Mouse (Mus musculus): ENCODE measurements around the gene Fuom. TPM values are rescaled to one million over a fixed set of nuclear protein-coding genes. Genes with fewer than 3 reads are reported as not detected.

Gene Fuom
- polyA plus RNA-seq (2014; fragmentation: Illumina TruSeq; extraction: RNeasy Lipid Tissue Mini Kit (QIAGEN cat#74804); ENCODE audit: low read depth, low replicate concordance) = 0.53 TPM

DNA sequence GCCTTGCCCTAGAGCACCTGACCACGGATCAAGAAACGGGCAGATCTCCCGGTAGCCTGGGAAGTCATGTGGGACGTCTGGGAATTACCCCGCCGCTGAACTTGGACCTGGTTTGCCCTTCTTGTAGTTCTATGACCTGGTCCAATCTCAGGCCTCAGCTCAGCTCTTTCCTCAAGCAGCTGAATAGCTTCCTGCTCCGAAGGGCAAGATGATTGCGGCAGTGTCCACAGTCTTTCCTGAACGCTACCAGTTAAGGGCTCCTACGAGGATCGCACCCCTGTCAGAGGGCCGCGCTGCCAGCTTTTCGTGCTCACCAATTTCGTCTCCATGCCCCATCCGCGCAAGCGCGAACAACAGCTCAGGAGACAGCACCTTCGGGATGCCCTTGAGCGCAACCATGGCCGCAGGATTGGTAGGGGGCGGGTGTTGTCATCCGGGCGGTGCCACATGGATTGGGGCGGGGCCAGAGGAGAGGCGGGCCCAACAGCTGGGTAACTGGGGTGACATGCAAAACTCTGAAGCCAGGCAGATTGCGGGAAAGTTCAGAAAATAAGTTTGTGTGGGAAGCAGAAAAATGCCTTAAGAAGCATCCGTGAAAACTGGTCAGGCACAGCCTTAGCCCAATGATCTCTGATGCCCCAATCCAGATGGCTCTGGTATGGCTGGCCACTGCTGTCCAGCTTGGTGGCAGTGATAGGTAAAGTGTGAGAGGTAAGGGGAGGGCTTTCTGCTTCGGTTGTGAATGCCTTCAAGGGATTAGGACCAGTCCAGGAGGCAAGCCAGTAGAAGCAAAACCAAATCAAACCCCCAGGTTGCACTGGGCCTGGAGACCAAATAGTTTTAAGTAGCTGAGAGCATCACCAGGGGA, at the start of gene Fuom:
Fuom (minus strand) TSS at position 449 of the 868 bp plus-strand sequence.

DNA sequence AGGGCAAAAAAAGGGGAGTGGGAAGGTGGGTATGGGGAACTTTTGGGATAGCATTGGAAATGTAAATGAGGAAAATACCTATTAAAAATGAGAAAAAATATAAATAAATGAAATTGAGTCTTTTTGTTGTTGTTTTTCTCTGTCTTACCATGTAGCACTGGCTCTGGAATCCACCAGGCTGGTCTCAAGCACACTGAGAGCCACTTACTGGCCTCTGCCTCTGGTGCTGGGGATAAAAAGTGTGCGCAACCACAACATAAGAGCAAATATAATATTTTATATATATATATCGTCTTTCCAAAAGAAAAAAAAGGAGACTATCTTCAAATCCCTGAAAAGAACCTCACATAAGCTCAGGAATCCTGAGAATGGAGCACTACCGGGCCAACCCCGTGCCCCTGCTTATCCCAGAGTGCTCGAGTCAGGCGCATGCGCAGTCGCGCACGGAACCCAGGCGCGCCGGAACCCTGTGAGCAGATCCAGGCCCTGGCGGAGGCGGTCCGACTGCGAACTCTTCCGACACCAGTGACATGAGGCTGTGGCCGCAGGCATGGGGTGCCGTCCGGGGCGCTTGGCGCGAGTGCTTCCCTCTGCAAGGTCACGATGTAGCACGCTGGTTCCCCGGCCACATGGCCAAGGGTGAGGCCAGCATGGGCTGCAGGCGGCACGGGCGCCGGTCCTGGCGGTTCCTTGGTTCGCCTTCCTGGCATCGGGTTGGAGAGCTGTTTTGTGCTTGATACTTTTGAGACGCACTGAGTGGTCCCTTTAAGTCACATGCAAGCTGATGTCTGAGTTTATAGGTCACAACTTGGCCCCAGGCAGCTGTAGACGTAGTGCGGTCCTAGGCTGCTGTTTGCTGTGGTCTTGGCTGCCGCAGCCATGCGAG, 35.1 kb upstream of the Fuom start, which contains the start of gene Mtg1:
Mtg1 (plus strand) TSS at position 430 of the 886 bp plus-strand sequence.

DNA sequence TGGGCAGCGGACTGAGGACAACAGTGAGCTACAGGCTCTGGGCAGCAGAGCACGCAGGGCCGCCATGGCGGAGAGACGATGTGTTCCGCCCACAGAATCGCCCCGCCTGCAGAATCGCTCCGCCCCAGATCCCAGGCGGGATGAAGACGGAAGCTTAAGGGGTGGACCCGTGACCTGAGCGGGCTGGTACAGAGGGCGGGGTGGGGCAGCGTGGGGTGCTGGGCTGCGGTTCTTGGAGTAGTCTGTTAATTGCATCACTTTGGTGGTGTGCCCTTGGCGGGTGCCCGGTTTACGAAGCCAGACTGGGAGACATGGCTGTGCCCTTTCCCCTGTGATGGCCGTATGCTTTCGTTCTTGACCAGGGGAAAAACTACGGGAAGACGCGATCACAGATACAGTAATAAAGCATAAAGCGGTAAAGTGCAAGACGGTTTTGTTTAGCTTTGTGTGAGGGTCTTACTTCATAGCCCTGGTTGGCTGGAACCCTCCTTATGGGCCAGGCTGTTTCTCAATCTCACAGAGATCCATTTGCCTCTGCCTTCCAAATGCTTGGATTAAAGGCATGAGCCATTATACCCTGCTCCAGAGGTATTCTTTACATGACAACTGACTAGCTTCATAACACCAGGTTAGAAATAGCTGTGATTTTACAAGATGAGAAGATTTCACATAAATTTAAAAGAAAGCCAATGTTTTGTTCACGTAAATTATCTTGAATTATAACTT, 14.3 kb upstream of the Fuom start, which contains the start of gene Echs1:
Echs1 (minus strand) TSS at position 148 of the 726 bp plus-strand sequence.

DNA sequence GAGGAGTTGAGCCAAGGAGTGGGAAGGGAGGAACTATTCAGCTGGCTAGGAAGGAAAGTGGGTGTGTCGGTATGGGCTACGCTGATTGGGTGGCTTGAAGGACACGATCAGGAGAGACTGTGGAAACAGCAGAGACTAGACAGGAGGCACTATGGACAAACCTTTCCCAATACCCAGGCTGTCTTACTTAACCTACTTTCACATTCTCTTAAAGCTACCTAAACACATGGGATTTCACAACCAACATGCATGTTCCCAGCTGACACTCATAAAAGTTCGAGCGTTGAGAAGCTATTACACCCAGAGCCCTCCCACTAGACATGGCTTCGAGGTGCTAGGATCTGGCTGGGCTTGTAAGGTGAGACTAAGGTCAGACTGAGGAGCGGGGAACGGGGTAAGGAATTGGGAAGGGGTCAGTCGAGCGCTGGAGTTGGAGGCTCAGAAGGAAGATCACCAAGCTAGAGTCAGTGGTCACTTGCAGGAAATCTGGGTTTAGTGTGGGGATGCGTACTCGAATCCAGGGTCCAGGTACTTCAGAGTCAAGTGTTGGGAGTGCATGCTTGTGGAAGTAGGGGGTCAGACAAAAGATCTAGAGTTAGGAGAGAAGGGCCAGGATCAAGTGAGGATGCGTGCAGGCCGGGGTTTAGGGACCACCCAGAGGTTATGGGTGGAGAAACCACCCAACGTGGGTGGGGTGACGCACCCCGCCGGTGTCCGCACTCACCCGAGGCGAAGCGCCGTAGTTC, 13.5 kb upstream of the Fuom start, which contains the start of gene Paox:
Paox (plus strand) TSS at position 217 of the 746 bp plus-strand sequence.

DNA sequence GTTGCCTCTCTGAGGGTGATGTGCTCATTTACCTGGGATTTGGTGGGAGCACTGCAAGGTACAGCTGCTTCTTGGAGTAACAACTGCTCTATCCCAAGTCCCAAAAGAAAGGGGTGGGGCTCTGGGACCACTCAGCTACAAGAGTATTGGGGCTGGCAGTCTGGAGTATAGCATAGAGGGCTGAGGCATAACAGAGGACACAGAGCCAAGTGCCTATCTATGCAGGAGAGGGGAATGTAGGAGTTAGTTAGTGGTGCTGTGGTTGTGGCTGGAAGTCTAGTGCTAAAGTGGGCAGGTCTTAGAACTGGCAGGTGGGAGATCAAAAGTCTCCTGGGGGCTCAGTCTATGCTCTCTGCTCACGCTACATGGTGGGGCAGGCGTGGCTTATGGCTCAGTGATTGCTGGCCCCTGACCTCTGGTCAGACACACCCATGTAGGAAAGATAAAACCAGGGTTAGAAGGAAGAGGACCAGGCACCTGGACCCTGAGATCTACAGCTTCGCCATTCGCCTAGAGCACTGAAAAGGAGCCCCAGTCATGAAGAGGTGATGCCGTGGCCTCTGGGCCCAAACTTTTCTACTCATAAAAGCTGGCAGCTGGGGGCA, 9.2 kb downstream of the Fuom start, which contains the start of gene Prap1:
Prap1 (plus strand) TSS at position 472 of the 605 bp plus-strand sequence.

DNA sequence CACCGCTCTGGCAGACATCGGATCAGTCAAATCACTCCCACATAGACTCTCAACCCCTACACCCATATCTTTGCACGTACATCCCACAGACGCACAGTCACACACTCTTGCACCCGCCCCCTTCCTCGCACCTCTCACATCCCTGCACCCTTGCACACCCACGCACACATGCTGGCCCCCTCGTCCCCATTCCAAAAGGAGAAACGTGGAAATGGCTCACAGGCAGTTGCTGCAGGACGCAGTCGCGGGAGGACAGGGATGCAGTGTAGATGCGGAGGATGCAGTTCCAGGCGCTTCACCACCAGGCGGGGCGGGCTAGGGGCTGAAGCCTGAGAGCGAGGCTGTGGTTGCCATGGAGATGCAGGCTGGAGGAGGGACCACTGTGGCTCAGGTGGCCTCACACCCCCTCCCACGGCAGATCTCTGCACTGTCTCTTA, 20.0 kb downstream of the Fuom start, which contains the start of gene Caly:
Caly (minus strand) TSS at position 307 of the 437 bp plus-strand sequence.

DNA sequence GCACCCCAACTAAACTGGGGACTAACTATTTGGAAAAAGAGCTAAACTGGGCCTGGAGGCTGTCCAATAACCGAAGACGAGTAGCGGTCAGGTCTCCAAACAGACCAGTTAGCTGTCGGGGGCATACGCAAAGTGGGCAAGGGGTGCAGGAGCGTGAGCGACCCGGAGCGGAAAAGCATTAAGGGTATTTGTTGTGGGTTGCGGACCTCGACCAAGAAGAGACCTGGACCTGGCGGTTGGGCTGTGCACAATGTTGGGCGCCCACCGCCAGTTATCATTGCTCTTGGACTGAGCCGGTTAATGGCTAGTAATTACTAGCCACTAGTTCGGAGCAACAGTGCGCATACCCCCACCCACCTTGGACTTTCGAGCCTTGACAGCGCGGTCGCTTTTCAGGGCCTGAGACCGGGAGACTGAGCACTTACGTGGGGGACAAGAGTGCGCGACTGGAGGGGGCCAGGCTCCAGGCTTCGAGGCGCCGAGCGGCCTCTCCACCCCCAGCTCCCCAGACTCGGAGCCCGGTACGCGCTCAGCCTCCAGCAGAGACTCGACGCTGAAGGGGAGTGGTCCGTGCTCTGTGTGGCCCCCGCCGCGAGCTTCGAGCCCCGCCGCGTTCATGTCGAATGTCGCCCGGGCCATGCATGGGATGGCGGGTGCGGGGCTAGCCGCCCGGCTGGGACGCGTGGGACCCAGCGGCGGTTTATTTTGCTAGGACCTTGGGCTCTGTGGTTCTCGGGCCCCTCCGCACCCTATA, 53.7 kb downstream of the Fuom start, which contains the start of gene Msx3:
Msx3 (minus strand) TSS at position 729 of the 754 bp plus-strand sequence.

Other genes with a start within 250 kb of the Fuom start
- 1.8 TPM for gene Kndc1, start 207.7 kb downstream of the Fuom start, polyA plus RNA-seq (2014; fragmentation: Illumina TruSeq; extraction: RNeasy Lipid Tissue Mini Kit (QIAGEN cat#74804); ENCODE audit: low read depth, low replicate concordance)
- gene Utf1, start 158.7 kb downstream of the Fuom start, polyA plus RNA-seq (2014; fragmentation: Illumina TruSeq; extraction: RNeasy Lipid Tissue Mini Kit (QIAGEN cat#74804); ENCODE audit: low read depth, low replicate concordance) = not detected
- gene 6430531B16Rik, start 123.7 kb downstream of the Fuom start, polyA plus RNA-seq (2014; fragmentation: Illumina TruSeq; extraction: RNeasy Lipid Tissue Mini Kit (QIAGEN cat#74804); ENCODE audit: low read depth, low replicate concordance) = 12.0 TPM
- 0.56 TPM for gene Adam8, start 109.9 kb downstream of the Fuom start, polyA plus RNA-seq (2014; fragmentation: Illumina TruSeq; extraction: RNeasy Lipid Tissue Mini Kit (QIAGEN cat#74804); ENCODE audit: low read depth, low replicate concordance)
- gene Zfp511, start 66.0 kb downstream of the Fuom start, polyA plus RNA-seq (2014; fragmentation: Illumina TruSeq; extraction: RNeasy Lipid Tissue Mini Kit (QIAGEN cat#74804); ENCODE audit: low read depth, low replicate concordance) = 23.5 TPM
- 55.8 TPM for gene Tubgcp2, start 65.8 kb downstream of the Fuom start, polyA plus RNA-seq (2014; fragmentation: Illumina TruSeq; extraction: RNeasy Lipid Tissue Mini Kit (QIAGEN cat#74804); ENCODE audit: low read depth, low replicate concordance)
- not detected for gene Msx3, start 53.4 kb downstream of the Fuom start, polyA plus RNA-seq (2014; fragmentation: Illumina TruSeq; extraction: RNeasy Lipid Tissue Mini Kit (QIAGEN cat#74804); ENCODE audit: low read depth, low replicate concordance)
- not detected for gene Caly, start 19.9 kb downstream of the Fuom start, polyA plus RNA-seq (2014; fragmentation: Illumina TruSeq; extraction: RNeasy Lipid Tissue Mini Kit (QIAGEN cat#74804); ENCODE audit: low read depth, low replicate concordance)
- gene Prap1, start 9.0 kb downstream of the Fuom start, polyA plus RNA-seq (2014; fragmentation: Illumina TruSeq; extraction: RNeasy Lipid Tissue Mini Kit (QIAGEN cat#74804); ENCODE audit: low read depth, low replicate concordance) = not detected
- gene Paox, start 13.4 kb upstream of the Fuom start, polyA plus RNA-seq (2014; fragmentation: Illumina TruSeq; extraction: RNeasy Lipid Tissue Mini Kit (QIAGEN cat#74804); ENCODE audit: low read depth, low replicate concordance) = 1.2 TPM
- gene Echs1, start 14.0 kb upstream of the Fuom start, polyA plus RNA-seq (2014; fragmentation: Illumina TruSeq; extraction: RNeasy Lipid Tissue Mini Kit (QIAGEN cat#74804); ENCODE audit: low read depth, low replicate concordance) = 14.5 TPM
- 3.1 TPM for gene Mtg1, start 35.1 kb upstream of the Fuom start, polyA plus RNA-seq (2014; fragmentation: Illumina TruSeq; extraction: RNeasy Lipid Tissue Mini Kit (QIAGEN cat#74804); ENCODE audit: low read depth, low replicate concordance)
- 0.15 TPM for gene Sprn, start 52.4 kb upstream of the Fuom start, polyA plus RNA-seq (2014; fragmentation: Illumina TruSeq; extraction: RNeasy Lipid Tissue Mini Kit (QIAGEN cat#74804); ENCODE audit: low read depth, low replicate concordance)
- gene Olfr522, start 62.3 kb upstream of the Fuom start, polyA plus RNA-seq (2014; fragmentation: Illumina TruSeq; extraction: RNeasy Lipid Tissue Mini Kit (QIAGEN cat#74804); ENCODE audit: low read depth, low replicate concordance) = not detected
- gene Olfr523, start 70.8 kb upstream of the Fuom start, polyA plus RNA-seq (2014; fragmentation: Illumina TruSeq; extraction: RNeasy Lipid Tissue Mini Kit (QIAGEN cat#74804); ENCODE audit: low read depth, low replicate concordance) = not detected
- not detected for gene Olfr524, start 103.5 kb upstream of the Fuom start, polyA plus RNA-seq (2014; fragmentation: Illumina TruSeq; extraction: RNeasy Lipid Tissue Mini Kit (QIAGEN cat#74804); ENCODE audit: low read depth, low replicate concordance)
- gene Cd163l1, start 115.8 kb upstream of the Fuom start, polyA plus RNA-seq (2014; fragmentation: Illumina TruSeq; extraction: RNeasy Lipid Tissue Mini Kit (QIAGEN cat#74804); ENCODE audit: low read depth, low replicate concordance) = not detected
- gene 5830411N06Rik, start 144.8 kb upstream of the Fuom start, polyA plus RNA-seq (2014; fragmentation: Illumina TruSeq; extraction: RNeasy Lipid Tissue Mini Kit (QIAGEN cat#74804); ENCODE audit: low read depth, low replicate concordance) = not detected
- gene Olfr525, start 218.4 kb upstream of the Fuom start, polyA plus RNA-seq (2014; fragmentation: Illumina TruSeq; extraction: RNeasy Lipid Tissue Mini Kit (QIAGEN cat#74804); ENCODE audit: low read depth, low replicate concordance) = not detected
- not detected for gene Olfr527, start 231.6 kb upstream of the Fuom start, polyA plus RNA-seq (2014; fragmentation: Illumina TruSeq; extraction: RNeasy Lipid Tissue Mini Kit (QIAGEN cat#74804); ENCODE audit: low read depth, low replicate concordance)